Mouse (Mus musculus): ENCODE results near the gene Pdhb.

DNA sequence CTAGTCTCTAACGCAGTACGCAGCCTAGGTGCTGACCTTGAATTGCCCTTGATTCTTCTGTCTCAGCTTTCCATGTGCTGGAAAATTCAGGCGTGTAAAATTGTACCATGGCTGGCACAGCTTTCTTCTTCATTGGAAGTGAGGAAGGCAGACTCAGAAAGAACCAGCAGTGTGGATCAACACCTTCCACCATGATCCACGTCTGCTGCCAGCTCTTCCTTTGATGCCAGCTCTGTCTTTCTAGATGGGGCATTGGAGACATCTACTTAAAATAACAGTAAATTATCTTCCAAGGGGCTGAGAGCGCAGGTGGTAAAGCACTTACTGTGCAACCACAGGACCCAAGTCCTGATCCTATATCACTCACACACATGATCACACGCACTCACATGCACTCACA lies 19.9 kb upstream of the Pdhb start:
- TF ChIP-seq E2F4 (IDR thresholded peaks at IDR 0.05; ENCODE audit: borderline replicate concordance, low read depth, low read length) (no peak), CTCF (IDR thresholded peaks at IDR 0.05 in 2 of 3, conservative IDR thresholded peaks at IDR 0.05 in 1 of 3; ENCODE audit: control insufficient read depth in 1 of 3, insufficient read depth in 1 of 3, low read depth in 2 of 3, low read length in 3 of 3, poor library complexity in 1 of 3, severe bottlenecking in 1 of 3) (no peak), GATA1 (IDR thresholded peaks at IDR 0.05; ENCODE audit: low read depth, low read length) (no peak), SMC3 (IDR thresholded peaks at IDR 0.05; ENCODE audit: low read depth, low read length) (no peak), POLR2A (IDR thresholded peaks at IDR 0.05; ENCODE audit: control insufficient read depth in 1 of 2, insufficient read depth in 1 of 2, low read depth in 1 of 2, low read length in 2 of 2, poor library complexity in 1 of 2) (no peak), MAX (IDR thresholded peaks at IDR 0.05; ENCODE audit: low read length) (no peak)

Measured in MEL (cell line).